Mouse (Mus musculus): Measurements from ENCODE around the gene Npc2. TPM values are rescaled to one million over a fixed set of nuclear protein-coding genes. Genes with fewer than 3 reads are reported as not detected.

Npc2 gene
- 82.7 and 93.0 TPM in 2 replicates for polyA plus RNA-seq (2016; fragmentation: Nextera tagmentation; extraction: Ambion mirVana)

- H3K27ac ChIP-seq (replicated peaks): peak within 1 kb of the TSS; percentile 94
- H3K9me3 ChIP-seq (replicated peaks): no peaks in the 10 kb centered on the region
- H3K4me3 ChIP-seq: peak within 1 kb of the TSS; percentile 83
- peak; percentile 98 for DNase-seq (ENCODE audit: low spot score)
- peaks cover 44% of the 10 kb centered on the region for H3K36me3 ChIP-seq
- H3K27me3 ChIP-seq (ENCODE audit: low read depth, poor library complexity, severe bottlenecking): no peaks in the 10 kb centered on the region
- under 1% methylated on average over 50 of the region's 50 CpGs for WGBS
- peaks cover 40% of the 10 kb centered on the region for H3K4me1 ChIP-seq
Measured at GRCm38 (mm10) chr12:84772726-84773441, at the start of gene Npc2, which contains the start of gene Isca2. Gene Npc2, minus strand, starts transcription at chr12:84773152. Gene Isca2, plus strand, starts transcription at chr12:84773251.

- H3K4me3 ChIP-seq: no peak overlapping the region
- WGBS: 88% methylated on average over 13 of the region's 13 CpGs
- H3K27ac ChIP-seq (replicated peaks): no peak overlapping the region
- no peak for DNase-seq (ENCODE audit: low spot score)
- H3K36me3 ChIP-seq: no peaks in the 10 kb centered on the region
- H3K4me1 ChIP-seq: no peaks in the 10 kb centered on the region
- H3K27me3 ChIP-seq (ENCODE audit: low read depth, poor library complexity, severe bottlenecking): no peaks in the 10 kb centered on the region
- H3K9me3 ChIP-seq (replicated peaks): no peaks in the 10 kb centered on the region
Measured at GRCm38 (mm10) chr12:84819236-84820168, 46.5 kb upstream of the Npc2 start.

GRCm38 (mm10) chr12:84818496-84818895, 45.5 kb upstream of the Npc2 start:
- no peaks in the 10 kb centered on the region for H3K4me1 ChIP-seq
- H3K9me3 ChIP-seq (replicated peaks): no peaks in the 10 kb centered on the region
- H3K4me3 ChIP-seq: no peak overlapping the region
- no peaks in the 10 kb centered on the region for H3K36me3 ChIP-seq
- 65% methylated on average over 4 of the region's 4 CpGs for WGBS
- H3K27me3 ChIP-seq (ENCODE audit: low read depth, poor library complexity, severe bottlenecking): no peaks in the 10 kb centered on the region
- no peak overlapping the region for H3K27ac ChIP-seq (replicated peaks)
- no peak for DNase-seq (ENCODE audit: low spot score)

- H3K4me1 ChIP-seq: no peaks in the 10 kb centered on the region
- 84% methylated on average over 3 of the region's 3 CpGs for WGBS
- no peaks in the 10 kb centered on the region for H3K27me3 ChIP-seq (ENCODE audit: low read depth, poor library complexity, severe bottlenecking)
- no peak overlapping the region for H3K27ac ChIP-seq (replicated peaks)
- no peak for DNase-seq (ENCODE audit: low spot score)
- no peaks in the 10 kb centered on the region for H3K36me3 ChIP-seq
- H3K9me3 ChIP-seq (replicated peaks): no peaks in the 10 kb centered on the region
- H3K4me3 ChIP-seq: no peak overlapping the region
Measured at GRCm38 (mm10) chr12:84814663-84815325, 41.8 kb upstream of the Npc2 start.

- 39% methylated on average over 7 of the region's 7 CpGs for WGBS
- DNase-seq (ENCODE audit: low spot score): no peak
- H3K9me3 ChIP-seq (replicated peaks): no peaks in the 10 kb centered on the region
- no peaks in the 10 kb centered on the region for H3K27me3 ChIP-seq (ENCODE audit: low read depth, poor library complexity, severe bottlenecking)
- no peaks in the 10 kb centered on the region for H3K36me3 ChIP-seq
- no peaks in the 10 kb centered on the region for H3K4me1 ChIP-seq
- no peak overlapping the region for H3K4me3 ChIP-seq
- H3K27ac ChIP-seq (replicated peaks): no peak overlapping the region
Measured at GRCm38 (mm10) chr12:84813773-84814172, 40.8 kb upstream of the Npc2 start.

- Histone ChIP-seq H3K9me3 (replicated peaks) (no peaks in the 10 kb centered on the region), H3K4me3 (no peak overlapping the region), H3K36me3 (no peaks in the 10 kb centered on the region), H3K4me1 (no peaks in the 10 kb centered on the region), H3K27ac (replicated peaks) (no peak overlapping the region), H3K27me3 (ENCODE audit: low read depth, poor library complexity, severe bottlenecking) (no peaks in the 10 kb centered on the region)
- WGBS: 56% methylated on average over 3 of the region's 3 CpGs
- DNase-seq (ENCODE audit: low spot score): no peak
Measured at GRCm38 (mm10) chr12:84812004-84812403, 39.1 kb upstream of the Npc2 start.

- Histone ChIP-seq H3K9me3 (replicated peaks) (no peaks in the 10 kb centered on the region), H3K27ac (replicated peaks) (no peak overlapping the region), H3K27me3 (ENCODE audit: low read depth, poor library complexity, severe bottlenecking) (no peaks in the 10 kb centered on the region), H3K36me3 (no peaks in the 10 kb centered on the region), H3K4me3 (no peak overlapping the region), H3K4me1 (peaks cover 2% of the 10 kb centered on the region; the same call in 1 of the 2 replicates)
- DNase-seq (ENCODE audit: low spot score): no peak
- WGBS: 66% methylated on average over 4 of the region's 4 CpGs
Measured at GRCm38 (mm10) chr12:84811510-84811909, 38.6 kb upstream of the Npc2 start.

- 75% methylated on average over 1 of the region's 1 CpGs for WGBS
- Histone ChIP-seq H3K4me3 (no peak overlapping the region), H3K27me3 (ENCODE audit: low read depth, poor library complexity, severe bottlenecking) (no peaks in the 10 kb centered on the region), H3K9me3 (replicated peaks) (no peaks in the 10 kb centered on the region), H3K27ac (replicated peaks) (no peak overlapping the region), H3K4me1 (peaks cover 6% of the 10 kb centered on the region; the same call in 1 of the 2 replicates), H3K36me3 (no peaks in the 10 kb centered on the region)
- DNase-seq (ENCODE audit: low spot score): no peak
Measured at GRCm38 (mm10) chr12:84810810-84811209, 37.9 kb upstream of the Npc2 start.

GRCm38 (mm10) chr12:84809033-84809432, 36.1 kb upstream of the Npc2 start:
- Histone ChIP-seq H3K4me3 (no peak overlapping the region), H3K36me3 (no peaks in the 10 kb centered on the region), H3K27ac (replicated peaks) (no peak overlapping the region), H3K4me1 (peaks cover 6% of the 10 kb centered on the region; the same call in 1 of the 2 replicates), H3K9me3 (replicated peaks) (no peaks in the 10 kb centered on the region), H3K27me3 (ENCODE audit: low read depth, poor library complexity, severe bottlenecking) (no peaks in the 10 kb centered on the region)
- 84% methylated on average over 6 of the region's 6 CpGs for WGBS
- no peak for DNase-seq (ENCODE audit: low spot score)

GRCm38 (mm10) chr12:84807351-84807750, 34.4 kb upstream of the Npc2 start:
- WGBS: 90% methylated on average over 13 of the region's 13 CpGs
- Histone ChIP-seq H3K27me3 (ENCODE audit: low read depth, poor library complexity, severe bottlenecking) (no peaks in the 10 kb centered on the region), H3K27ac (replicated peaks) (no peak overlapping the region), H3K4me3 (no peak overlapping the region), H3K9me3 (replicated peaks) (no peaks in the 10 kb centered on the region), H3K36me3 (no peaks in the 10 kb centered on the region), H3K4me1 (peaks cover 6% of the 10 kb centered on the region; the same call in 1 of the 2 replicates)
- no peak for DNase-seq (ENCODE audit: low spot score)

GRCm38 (mm10) chr12:84806726-84807125, 33.8 kb upstream of the Npc2 start:
- Histone ChIP-seq H3K36me3 (no peaks in the 10 kb centered on the region), H3K27me3 (ENCODE audit: low read depth, poor library complexity, severe bottlenecking) (no peaks in the 10 kb centered on the region), H3K27ac (replicated peaks) (no peak overlapping the region), H3K9me3 (replicated peaks) (no peaks in the 10 kb centered on the region), H3K4me3 (no peak overlapping the region), H3K4me1 (peaks cover 6% of the 10 kb centered on the region; the same call in 1 of the 2 replicates)
- WGBS: 65% methylated on average over 5 of the region's 5 CpGs
- no peak for DNase-seq (ENCODE audit: low spot score)

GRCm38 (mm10) chr12:84806010-84806409, 33.1 kb upstream of the Npc2 start:
- H3K36me3 ChIP-seq: no peaks in the 10 kb centered on the region
- DNase-seq (ENCODE audit: low spot score): no peak
- WGBS: 64% methylated on average over 1 of the region's 1 CpGs
- H3K4me1 ChIP-seq: peaks cover 6% of the 10 kb centered on the region; the same call in 1 of the 2 replicates
- no peak overlapping the region for H3K4me3 ChIP-seq
- H3K27me3 ChIP-seq (ENCODE audit: low read depth, poor library complexity, severe bottlenecking): no peaks in the 10 kb centered on the region
- no peaks in the 10 kb centered on the region for H3K9me3 ChIP-seq (replicated peaks)
- 0 out of 2 replicates have a peak overlapping the region, but pooled peaks have one; percentile 23 for H3K27ac ChIP-seq (replicated peaks)

All from midbrain, embryonic 10.5 days (tissue).